Mouse (Mus musculus) embryo, embryonic 11 days (tissue): ENCODE results near the gene Gm37419.

ENCODE experiments used
- DNase-seq: peaks from one replicate; pipeline ENCODE4 v3.0.0-alpha.2; 2015

The Gm37419 gene

DNA sequence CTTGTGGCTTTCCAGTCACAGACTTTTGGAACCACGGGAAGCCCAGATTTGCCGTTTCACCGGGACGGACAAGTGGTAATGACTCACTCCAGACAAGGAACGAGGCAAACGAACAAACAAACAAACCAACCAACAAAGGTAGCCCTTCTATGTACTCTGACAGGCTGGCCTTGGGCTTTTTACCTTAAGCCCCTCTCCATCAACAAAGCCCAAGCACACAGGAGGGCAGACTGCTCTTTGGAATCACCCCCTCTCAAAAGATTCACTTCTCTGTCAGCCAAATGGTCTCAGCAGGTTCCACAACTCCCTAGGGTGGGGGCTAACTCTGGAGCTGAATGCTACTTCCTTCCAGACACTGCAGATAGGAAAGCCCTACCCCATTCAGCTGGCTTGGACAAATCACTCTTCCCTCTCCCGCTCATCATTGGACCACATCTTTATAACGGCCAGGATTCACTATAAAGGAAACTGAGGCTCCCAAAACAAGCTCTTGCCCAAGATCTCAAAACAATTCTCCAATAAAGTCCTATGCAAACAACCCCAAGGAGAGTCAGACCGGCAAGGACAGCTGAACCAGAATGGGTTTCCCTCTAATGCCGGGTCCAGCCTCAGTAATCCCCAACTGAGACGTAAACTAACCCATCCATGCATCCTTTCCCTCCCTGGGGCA is 7.9 kb upstream of the Gm37419 start:
- DNase-seq, result no peak

GRCm38 (mm10) chr16:23980991-23981720 is 7.1 kb upstream of the Gm37419 start:
- peak; percentile 54 for DNase-seq

DNA sequence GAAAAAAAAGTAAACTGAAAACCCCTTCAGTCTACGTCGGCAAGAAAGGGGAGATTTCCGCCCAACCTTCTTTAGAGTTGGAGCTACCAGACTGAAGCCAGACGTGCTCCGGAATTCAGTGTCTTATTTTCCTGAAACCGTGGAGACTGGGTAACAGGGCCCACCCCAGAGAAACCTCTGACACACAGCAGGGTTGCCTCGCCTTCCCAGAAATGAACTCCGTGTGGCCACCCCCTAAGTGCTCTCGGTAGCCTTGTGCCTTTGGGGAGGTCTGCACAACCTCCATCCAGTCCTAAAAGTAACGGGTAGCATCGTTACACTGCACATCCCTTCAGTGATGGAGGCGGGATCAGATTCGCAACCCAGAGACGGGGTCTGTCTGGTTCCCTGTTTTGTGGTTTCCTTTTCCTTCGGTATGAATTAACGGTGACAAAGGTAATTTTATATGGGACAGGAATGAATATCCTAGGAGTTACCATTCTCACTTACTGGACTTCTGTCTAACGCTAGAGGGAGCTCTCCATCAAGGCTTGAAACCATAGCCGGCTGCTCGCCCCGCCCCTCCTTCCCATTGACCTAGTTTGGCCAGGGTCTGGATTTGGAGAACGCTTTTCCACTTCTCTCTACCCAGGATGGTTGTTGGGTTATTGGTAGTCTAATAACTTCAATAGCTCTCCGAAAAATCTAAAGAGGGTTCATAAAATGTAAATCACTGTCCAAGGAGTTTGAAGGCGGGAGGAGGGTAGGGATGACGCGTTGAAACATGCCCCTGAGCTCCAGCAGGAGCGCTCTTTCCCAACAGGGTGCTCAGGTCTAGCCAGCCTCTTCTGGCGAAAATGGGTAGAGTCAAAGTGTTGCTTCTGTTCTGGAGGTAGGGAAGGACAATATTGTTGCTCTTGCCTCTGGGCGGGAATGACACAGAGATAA is 6.1 kb upstream of the Gm37419 start:
- DNase-seq, result peak; percentile 92

- DNase-seq, result peak; percentile 82
These were observed 5.2 kb upstream of the Gm37419 start for GRCm38 (mm10) chr16:23982891-23983588.

DNA sequence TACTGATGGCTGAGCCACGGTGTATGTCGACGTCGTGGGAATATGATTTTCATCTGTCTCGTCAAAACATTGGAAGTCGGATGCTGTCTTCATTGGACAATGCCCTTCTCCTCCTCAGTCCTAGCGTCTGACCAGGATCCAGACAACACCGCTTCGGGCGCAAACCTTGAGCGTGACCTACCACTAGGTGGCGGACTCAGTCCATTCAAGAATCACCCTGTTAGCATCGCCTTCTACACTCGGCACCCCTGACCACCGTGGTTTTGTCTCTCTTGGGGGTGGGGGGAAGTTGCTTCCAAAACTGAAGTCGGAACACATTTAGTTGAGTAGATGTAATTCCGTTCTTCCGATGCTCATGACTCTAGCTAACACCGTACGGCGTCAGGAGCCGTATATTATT is 4.1 kb upstream of the Gm37419 start:
- DNase-seq, result peak; percentile 92

- DNase-seq, result peak; percentile 56
These were observed 3.4 kb upstream of the Gm37419 start for GRCm38 (mm10) chr16:23984760-23985466.

GRCm38 (mm10) chr16:23985467-23985861 is 2.8 kb upstream of the Gm37419 start:
- peak; percentile 72 for DNase-seq

- DNase-seq, result no peak
These were observed 2.1 kb upstream of the Gm37419 start for GRCm38 (mm10) chr16:23986176-23986575.

DNA sequence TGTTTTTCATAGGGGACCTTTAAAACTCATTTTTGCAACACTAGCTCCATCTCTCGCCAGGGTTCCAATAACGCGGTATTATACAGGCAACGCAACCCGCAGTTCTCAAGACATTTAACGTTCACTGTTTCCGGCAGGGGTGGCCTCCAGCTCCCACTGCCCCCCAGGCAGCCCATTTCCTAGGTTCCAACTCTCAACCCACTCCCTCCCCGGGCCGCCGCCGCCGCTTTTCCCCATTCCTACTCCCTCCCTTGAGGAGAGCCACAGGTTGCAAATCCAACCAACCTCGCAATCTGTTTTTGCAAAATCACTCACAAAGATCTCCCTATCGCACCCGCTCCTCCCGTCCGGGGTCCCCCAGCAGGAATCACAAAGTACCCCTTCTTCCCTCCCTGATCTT is 1.4 kb upstream of the Gm37419 start:
- DNase-seq, result peak; percentile 41

- peak; percentile 70 for DNase-seq
These were observed 733 bp upstream of the Gm37419 start for GRCm38 (mm10) chr16:23987341-23988156.

- no peak for DNase-seq
These were observed 171 bp upstream of the Gm37419 start for GRCm38 (mm10) chr16:23988157-23988465.

DNA sequence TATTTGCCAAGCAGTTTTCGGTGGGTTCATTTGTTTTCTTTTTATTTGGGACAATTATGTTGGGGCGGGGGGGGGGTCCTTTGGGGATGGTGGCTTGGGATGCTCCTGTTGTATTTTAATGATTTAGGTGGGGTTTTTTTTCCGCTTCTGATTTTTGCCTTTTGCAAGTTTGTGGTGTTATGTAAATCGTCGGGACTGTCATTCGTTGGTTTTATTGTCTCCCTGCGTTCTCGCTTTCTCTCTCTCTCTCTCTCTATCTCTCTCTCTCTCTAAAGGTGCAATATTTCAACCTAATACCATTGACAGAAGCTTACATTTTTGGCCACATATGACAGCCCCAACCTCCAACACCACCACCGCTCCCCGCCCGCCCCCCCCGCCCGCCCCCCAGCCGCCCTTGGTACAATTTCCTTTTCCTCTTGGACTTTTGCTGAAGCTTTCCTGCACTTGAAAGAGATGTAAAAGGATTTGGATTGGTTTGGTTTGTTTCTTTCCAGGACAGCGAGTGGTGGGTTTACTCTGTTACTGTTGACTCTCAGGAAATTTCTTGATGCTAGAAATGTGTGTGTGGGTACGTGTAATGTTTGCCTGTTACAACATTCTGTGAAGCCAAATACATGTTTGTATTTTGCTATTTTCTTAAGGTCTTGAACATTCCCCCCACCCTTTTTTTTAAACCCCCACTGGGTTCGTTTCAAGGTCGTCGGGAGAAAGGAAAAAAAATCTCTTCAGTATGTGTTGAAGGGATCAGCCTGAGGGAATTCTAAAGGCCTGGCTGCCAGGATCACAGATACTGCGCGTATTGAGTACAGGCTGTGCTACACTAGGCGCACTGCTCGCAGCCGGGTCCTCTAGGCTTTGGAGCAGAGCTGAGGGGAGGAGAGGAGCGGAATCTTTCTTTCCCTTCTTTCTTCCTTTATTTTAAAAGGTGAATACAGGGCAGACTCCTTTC is 1.2 kb downstream of the Gm37419 start:
- DNase-seq, result peak; percentile 69

- DNase-seq, result no peak
These were observed 2.1 kb downstream of the Gm37419 start for GRCm38 (mm10) chr16:23990161-23990970.

DNA sequence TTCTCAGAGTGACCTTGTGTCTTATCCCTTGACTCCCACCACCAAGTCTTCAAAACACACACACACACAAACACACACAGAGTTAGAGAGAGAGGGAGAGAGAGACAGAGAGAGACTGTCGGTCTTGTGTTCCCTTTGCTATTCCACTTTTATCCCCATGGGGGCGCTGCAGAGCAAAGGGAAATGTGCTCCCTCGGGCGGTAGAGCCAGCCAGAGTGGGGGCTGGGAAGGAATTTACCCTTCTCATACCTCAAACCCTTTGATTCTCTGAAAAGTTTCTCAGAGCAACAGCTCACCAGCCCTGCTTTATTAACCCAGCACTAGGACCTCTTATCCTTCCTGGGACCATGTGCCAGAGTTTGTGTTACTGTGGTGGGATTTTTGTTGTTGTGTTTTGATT is 2.9 kb downstream of the Gm37419 start:
- peak; percentile 87 for DNase-seq

DNA sequence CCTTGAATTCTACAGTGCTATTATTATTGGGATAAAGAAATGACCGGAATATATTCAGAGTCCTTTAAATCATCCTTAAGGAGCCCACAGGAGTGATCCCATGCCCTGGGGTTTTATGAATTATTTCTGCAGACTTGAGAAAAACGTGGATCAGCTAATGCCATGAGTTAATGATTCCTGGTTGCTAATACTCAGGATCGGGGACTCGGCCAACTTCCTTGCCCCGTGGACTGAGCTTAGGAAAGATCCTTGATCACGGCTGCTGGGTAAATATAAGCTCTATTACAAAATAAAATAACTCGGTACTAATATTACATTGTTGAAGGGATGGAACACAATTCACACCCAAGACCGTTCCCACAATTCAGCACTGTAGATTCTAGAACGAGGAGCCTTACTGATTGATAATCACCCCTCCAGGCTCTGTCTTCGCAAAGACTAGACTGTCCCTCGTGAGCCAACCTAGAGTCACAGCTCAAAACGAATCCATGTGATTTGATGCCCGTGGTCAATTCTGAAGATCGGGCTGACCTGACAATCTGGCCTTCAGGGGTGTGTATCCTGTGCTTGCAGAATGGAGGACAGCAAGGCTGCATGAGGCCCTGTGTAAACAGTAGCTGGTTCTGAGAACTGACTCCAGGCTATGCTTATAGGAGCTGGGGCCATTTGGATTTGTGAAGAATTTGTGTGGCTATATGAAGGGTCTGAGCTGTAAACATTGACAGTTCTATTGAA is 3.7 kb downstream of the Gm37419 start:
- no peak for DNase-seq

GRCm38 (mm10) chr16:23993351-23994321 is 5.4 kb downstream of the Gm37419 start:
- no peak for DNase-seq

- DNase-seq, result no peak
These were observed 8.1 kb downstream of the Gm37419 start for GRCm38 (mm10) chr16:23996342-23996741.
